Mouse (Mus musculus) left cerebral cortex, adult 2 months (tissue): Measurements from ENCODE around the gene Pfkl. TPM values are rescaled to one million over a fixed set of nuclear protein-coding genes. Genes with fewer than 3 reads are reported as not detected.
"Not testable (repeated sequence)": the region's sequence is repeated elsewhere in the genome, so short reads cannot be mapped to it uniquely, and the experiment has no call there.

Experiments
- DNase-seq, 2 experiments: peaks; one replicate each; pipeline ENCODE4 v3.0.0; 2021 to 2022; ENCODE audit warnings: low spot score in 2 of 2, mixed read lengths in 1 of 2; ENCODE audit errors: extremely low spot score in 1 of 2
- H3K27ac ChIP-seq: fragments of 200-600 bp; 2 replicates; pipeline ENCODE4 v1.8.1; 2022
- H3K4me3 ChIP-seq: fragments of 200-600 bp; 2 replicates; pipeline ENCODE4 v1.8.1; 2022
- CTCF ChIP-seq: fragments of 200-600 bp; IDR thresholded peaks from 2 replicates; pipeline ENCODE4 v1.8.1; 2022; ENCODE audit warnings: antibody characterized with exemption, mild to moderate bottlenecking, moderate library complexity
- intact Hi-C: fragments of 180-260 bp; cut with DNase I; formaldehyde crosslinking; loops from one replicate; pipeline ENCODE4 v1.15.1; 2025
- total RNA-seq, 2 experiments: library from RNA; stranded (reverse); gene quantifications; 2 replicates each; pipeline ENCODE4 v1.2.3; 2021

Pfkl gene
- total RNA-seq, 2 experiments from 2014 or later, result 141 to 149 TPM

DNA sequence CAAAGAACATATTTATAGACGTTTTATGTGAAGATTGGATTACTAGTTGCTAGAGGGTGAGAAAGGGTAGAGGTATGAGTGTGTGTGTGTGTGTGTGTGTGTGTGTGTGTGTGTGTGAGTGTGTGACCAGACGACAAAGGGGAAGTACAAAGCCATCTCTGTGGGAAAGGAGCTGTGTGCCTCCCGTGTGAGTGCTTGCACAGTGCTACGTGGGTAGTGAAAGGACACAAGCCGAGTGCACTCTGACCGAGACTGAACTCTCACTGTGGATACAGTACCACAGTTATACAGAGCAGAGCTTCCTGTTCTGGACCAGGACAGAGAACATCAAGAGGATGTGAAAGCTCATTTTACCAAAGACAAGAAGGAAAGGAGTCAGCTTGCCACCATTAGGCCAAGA, 45.9 kb downstream of the Pfkl start:
- no peak for TF ChIP-seq CTCF

DNA sequence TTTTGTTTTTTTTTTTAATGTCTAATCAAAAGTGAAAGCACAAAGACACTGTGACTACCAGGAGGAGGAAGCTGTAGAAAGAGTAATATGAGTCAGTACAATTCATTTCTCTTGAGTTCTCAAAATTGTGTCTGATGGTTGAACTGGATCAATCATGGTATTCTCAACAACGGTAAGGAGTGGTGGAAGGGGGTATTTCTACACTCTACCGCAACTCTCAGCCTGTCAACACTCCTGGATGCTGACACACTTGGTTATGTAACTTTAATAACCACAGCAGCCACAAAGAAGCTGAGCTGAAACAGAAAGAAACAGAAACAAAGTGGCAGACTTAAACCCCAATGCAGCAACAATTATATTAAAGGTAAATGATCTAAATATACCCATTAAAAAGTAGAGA, 47.2 kb downstream of the Pfkl start:
- no peak for DNase-seq
- no peak for TF ChIP-seq CTCF
- no peak overlapping the region for H3K27ac ChIP-seq
- intact Hi-C loops, result no loop called here
- no peak overlapping the region for H3K4me3 ChIP-seq

More for the DNA sequence above, 45.9 kb downstream of the Pfkl start:
- Histone ChIP-seq H3K27ac (no peak overlapping the region), H3K4me3 (no peak overlapping the region)
- no peak for DNase-seq
- intact Hi-C loops, result no loop called here

DNA sequence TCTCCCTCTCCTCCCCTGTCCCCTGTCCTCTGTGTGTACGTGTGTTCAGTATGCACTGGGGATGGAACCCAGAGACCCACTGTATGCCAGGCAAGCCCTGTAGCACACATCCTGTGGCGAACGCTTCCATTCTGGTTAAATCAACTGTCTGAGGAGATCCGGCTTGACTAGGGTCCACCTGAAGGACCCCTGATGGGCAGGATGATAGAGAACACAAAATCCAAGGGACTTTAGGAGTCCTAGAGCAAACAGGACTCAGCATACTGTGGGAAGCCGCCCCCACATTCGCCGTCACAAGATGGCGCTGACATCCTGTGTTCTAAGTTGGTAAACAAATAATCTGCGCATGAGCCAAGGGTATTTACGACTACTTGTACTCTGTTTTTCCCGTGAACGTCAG, 59.4 kb downstream of the Pfkl start:
- H3K27ac ChIP-seq, H3K4me3 ChIP-seq, DNase-seq, intact Hi-C loops: not testable (repeated sequence)

DNA sequence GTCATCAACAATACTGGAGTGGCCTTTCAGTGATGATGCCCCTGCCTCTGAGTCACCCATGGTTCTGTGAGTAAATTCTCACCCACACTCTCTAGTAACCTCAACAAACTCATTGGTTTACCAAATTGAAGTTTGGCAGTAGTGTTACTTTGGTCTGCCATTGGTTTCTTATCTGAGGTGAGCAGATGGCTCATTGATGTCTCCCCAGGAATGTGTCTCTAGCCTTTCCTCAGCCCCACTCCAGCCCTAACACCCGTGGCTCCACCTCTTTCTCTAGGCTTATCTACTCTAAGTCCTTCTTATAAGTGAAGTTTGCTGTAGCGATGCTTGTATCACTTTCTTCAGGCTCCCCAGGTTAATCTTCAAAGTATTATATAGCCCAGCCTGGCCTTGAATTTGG, 70.2 kb downstream of the Pfkl start:
- H3K4me3 ChIP-seq, result no peak overlapping the region
- no peak for DNase-seq
- no peak for TF ChIP-seq CTCF
- no peak overlapping the region for H3K27ac ChIP-seq
- intact Hi-C loops, result no loop called here

Other genes with a start within 250 kb of the Pfkl start
- gene Gm3238, start 238.8 kb downstream of the Pfkl start, total RNA-seq, result not detected
- not detected for gene Gm7138, start 233.1 kb downstream of the Pfkl start, total RNA-seq
- not detected for gene Gm3250, start 227.5 kb downstream of the Pfkl start, total RNA-seq
- gene Gm7137, start 221.9 kb downstream of the Pfkl start, total RNA-seq, result not detected
- not detected for gene Gm9639, start 215.0 kb downstream of the Pfkl start, total RNA-seq
- gene Gm19668, start 210.9 kb downstream of the Pfkl start, total RNA-seq, result not detected
- not detected for gene Gm9507, start 198.2 kb downstream of the Pfkl start, total RNA-seq
- gene Gm2696, start 195.4 kb downstream of the Pfkl start, total RNA-seq, result not detected
- not detected for gene Krtap10-4, start 183.0 kb downstream of the Pfkl start, total RNA-seq
- gene Krtap10-10, start 174.1 kb downstream of the Pfkl start, total RNA-seq, result not detected
- gene Gm36176, start 163.3 kb downstream of the Pfkl start, total RNA-seq, result not detected
- gene Gm10318, start 157.2 kb downstream of the Pfkl start, total RNA-seq, result not detected
- not detected for gene Gm3285, start 148.1 kb downstream of the Pfkl start, total RNA-seq
- gene Lrrc3, start 107.5 kb downstream of the Pfkl start, total RNA-seq, result 1 to 10 TPM; 9.5 to 9.8 TPM
- 10 to 100 TPM; 44.7 to 50.3 TPM for gene Trpm2, start 39.5 kb downstream of the Pfkl start, total RNA-seq
- 10 to 100 TPM; 33.9 to 34.0 TPM for gene 1810043G02Rik, start 31.6 kb downstream of the Pfkl start, total RNA-seq
- gene Dnmt3l, start 31.9 kb upstream of the Pfkl start, total RNA-seq, result under 1 TPM in 1 of 2 experiments, not detected in 1; 0.54 TPM
- gene Aire, start 33.5 kb upstream of the Pfkl start, total RNA-seq, result under 1 TPM in 1 of 2 experiments, not detected in 1; 0.56 TPM
- 1 to 10 TPM; 3.5 to 3.6 TPM for gene Icosl, start 59.2 kb upstream of the Pfkl start, total RNA-seq
- 100 to 1,000 TPM; 104 TPM for gene D10Jhu81e, start 159.7 kb upstream of the Pfkl start, total RNA-seq
- gene Pwp2, start 175.1 kb upstream of the Pfkl start, total RNA-seq, result 10 to 100 TPM; 19.6 to 19.7 TPM
- gene Trappc10, start 234.6 kb upstream of the Pfkl start, total RNA-seq, result 10 to 100 TPM; 86.7 to 88.6 TPM